In the genomic region with DNA sequence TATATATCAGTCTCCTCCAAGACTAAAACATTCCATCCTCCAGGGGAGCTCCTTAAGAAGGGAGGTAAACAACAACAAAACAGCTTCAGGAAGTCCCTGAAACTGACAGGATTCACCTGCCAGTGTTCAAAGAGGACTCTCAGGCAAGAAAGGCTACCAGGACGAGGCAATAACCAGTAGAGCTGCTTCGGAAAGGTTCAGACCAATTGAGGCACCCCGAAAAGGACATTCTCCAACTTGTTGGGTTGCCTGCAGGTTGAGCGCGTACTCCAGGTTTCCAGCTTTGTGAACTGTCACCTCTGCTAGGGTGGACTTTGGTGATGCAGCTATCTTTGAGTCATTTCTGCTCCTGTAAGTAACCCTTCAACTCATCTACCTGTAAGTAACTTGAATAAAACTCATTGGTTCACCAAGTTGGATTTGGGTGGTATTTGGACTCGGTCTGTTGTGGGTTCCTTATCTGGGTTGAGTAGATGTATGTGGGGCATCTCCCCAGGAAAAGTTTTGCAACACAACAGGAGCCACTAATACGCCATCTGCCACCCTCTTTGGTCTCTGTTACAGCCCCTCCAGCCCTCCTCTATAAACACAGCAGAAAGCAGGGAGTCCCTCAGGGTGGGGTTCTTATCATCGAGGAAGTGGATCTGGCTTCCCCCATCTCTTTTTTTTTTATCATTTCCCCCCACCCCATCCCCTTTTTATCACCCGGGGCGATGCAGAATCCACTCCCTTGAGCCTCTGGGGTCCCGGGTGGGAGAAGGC, we compare ENCODE assay signal across 1 mouse cellular context.
TF ChIP-seq lines count a peak whose summit lies in the region.

No protein-coding gene starts in this region.

TF ChIP-seq in MEL, 35 proteins besides CTCF, POLR2A, EP300 and RAD21:
- peak; percentile 55; the same call in 1 of the 2 replicates for TF ChIP-seq TAL1 (IDR thresholded peaks at IDR 0.05; ENCODE audit: low read length)
- TF ChIP-seq NELFE (IDR thresholded peaks at IDR 0.05; ENCODE audit: low read depth, low read length) = no peak
